Mouse (Mus musculus): Measurements from ENCODE around the gene Hist1h2be. TPM values are rescaled to one million over a fixed set of nuclear protein-coding genes. Genes with fewer than 3 reads are reported as not detected.
"Not testable (repeated sequence)": the region's sequence is repeated elsewhere in the genome, so short reads cannot be mapped to it uniquely, and the experiment has no call there.

Hist1h2be gene
- total RNA-seq, 2 experiments from 2014 or later: 8.9 to 11.1 TPM

- no peak for DNase-seq
- intact Hi-C loops (cut with DNase I): no loop called here
Observed at GRCm38 (mm10) chr13:23593051-23593770, 27.7 kb downstream of the Hist1h2be start.

- intact Hi-C loops (cut with DNase I): no loop called here
- no peak for DNase-seq
Observed at GRCm38 (mm10) chr13:23592614-23593013, 28.3 kb downstream of the Hist1h2be start.

GRCm38 (mm10) chr13:23591886-23592285 lies 29.0 kb downstream of the Hist1h2be start:
- intact Hi-C loops (cut with DNase I); DNase-seq: not testable (repeated sequence)

- intact Hi-C loops (cut with DNase I): no loop called here
- no peak for DNase-seq
Observed at GRCm38 (mm10) chr13:23591206-23591605, 29.7 kb downstream of the Hist1h2be start.

- DNase-seq: no peak
- intact Hi-C loops (cut with DNase I): loop anchor here (5.0 to 10.0 kb wide), 3 partner anchors 150 to 1872 kb away; partner anchors contain the start of genes Hist1h1b, Hist1h1c, Hist1h2ai and Hist1h2an
Observed at GRCm38 (mm10) chr13:23586940-23587225, 34.0 kb downstream of the Hist1h2be start.

- intact Hi-C loops (cut with DNase I): loop anchor here (5.0 to 10.0 kb wide), 3 partner anchors 151 to 1872 kb away; partner anchors contain the start of genes Hist1h1b, Hist1h1c, Hist1h2ai and Hist1h2an
Observed at GRCm38 (mm10) chr13:23586099-23586939, 34.6 kb downstream of the Hist1h2be start.

GRCm38 (mm10) chr13:23585442-23586098 lies 35.4 kb downstream of the Hist1h2be start:
- intact Hi-C loops (cut with DNase I): loop anchor here (1.0 to 10.0 kb wide), 5 partner anchors 37 to 1871 kb away; partner anchors contain the start of genes Hist1h1b, Hist1h1c, Hist1h1e and Hist1h2ai
- peak; percentile 68 to 75 for DNase-seq

More at GRCm38 (mm10) chr13:23586099-23586939, 34.6 kb downstream of the Hist1h2be start:
- no peak for DNase-seq

- peak; percentile 73 to 80 for DNase-seq
- intact Hi-C loops (cut with DNase I): loop anchor here (1.0 to 10.0 kb wide), 5 partner anchors 38 to 1870 kb away; partner anchors contain the start of genes Hist1h1b, Hist1h1c, Hist1h1e and Hist1h2ai
Observed at GRCm38 (mm10) chr13:23585029-23585441, 35.9 kb downstream of the Hist1h2be start.

- no peak for DNase-seq
- intact Hi-C loops (cut with DNase I): loop anchor here (2.0 to 10.0 kb wide), 8 partner anchors 38 to 1870 kb away; partner anchors contain the start of genes Hist1h1b, Hist1h1e, Hist1h1t and Hist1h2ac
Observed at GRCm38 (mm10) chr13:23584331-23584730, 36.6 kb downstream of the Hist1h2be start.

GRCm38 (mm10) chr13:23583387-23584068 lies 37.4 kb downstream of the Hist1h2be start:
- intact Hi-C loops (cut with DNase I): loop anchor here (2.0 to 10.0 kb wide), 8 partner anchors 39 to 1869 kb away; partner anchors contain the start of genes Hist1h1b, Hist1h1e, Hist1h1t and Hist1h2ac
- no peak for DNase-seq

GRCm38 (mm10) chr13:23582219-23583056 lies 38.5 kb downstream of the Hist1h2be start:
- intact Hi-C loops (cut with DNase I): loop anchor here (5.0 to 10.0 kb wide), 7 partner anchors 50 to 1868 kb away; partner anchors contain the start of genes Hist1h1b, Hist1h1t, Hist1h2ac and Hist1h2af

GRCm38 (mm10) chr13:23581408-23582218 lies 39.3 kb downstream of the Hist1h2be start, which contains the start of gene Hist1h4d:
Gene Hist1h4d (plus strand): TSS chr13:23581598.
- intact Hi-C loops (cut with DNase I): loop anchor here (5.0 to 10.0 kb wide), 7 partner anchors 49 to 1867 kb away; partner anchors contain the start of genes Hist1h1b, Hist1h1t, Hist1h2ac and Hist1h2af
- peak; percentile 97 to 98 for DNase-seq

More at GRCm38 (mm10) chr13:23582219-23583056, 38.5 kb downstream of the Hist1h2be start:
- DNase-seq: no peak

- no peak for DNase-seq
- intact Hi-C loops (cut with DNase I): no loop called here
Observed at GRCm38 (mm10) chr13:23577835-23578234, 43.1 kb downstream of the Hist1h2be start.

- intact Hi-C loops (cut with DNase I): no loop called here
- DNase-seq: no peak
Observed at GRCm38 (mm10) chr13:23576906-23577639, 43.9 kb downstream of the Hist1h2be start.

- intact Hi-C loops (cut with DNase I): no loop called here
- no peak for DNase-seq
Observed at GRCm38 (mm10) chr13:23576351-23576881, 44.5 kb downstream of the Hist1h2be start.

GRCm38 (mm10) chr13:23575864-23576313 lies 45.0 kb downstream of the Hist1h2be start:
- intact Hi-C loops (cut with DNase I); DNase-seq: not testable (repeated sequence)

All from heart, postnatal 36 days (tissue).